Mouse (Mus musculus) ES-Bruce4 (cell line): ENCODE results near the gene Pfkfb3.

Source experiments
- CTCF ChIP-seq: IDR thresholded peaks from one replicate; pipeline ENCODE4 v1.8.1; 2011; ENCODE audit warnings: low read depth, low read length
- EP300 ChIP-seq: IDR thresholded peaks from 2 replicates; pipeline ENCODE4 v1.6.1; 2011; ENCODE audit warnings: low read depth, low read length; ENCODE audit not compliant: insufficient read depth
- POLR2A ChIP-seq: IDR thresholded peaks from one replicate; pipeline ENCODE4 v1.8.1; 2011; ENCODE audit warnings: low read length; ENCODE audit not compliant: insufficient read depth

DNA sequence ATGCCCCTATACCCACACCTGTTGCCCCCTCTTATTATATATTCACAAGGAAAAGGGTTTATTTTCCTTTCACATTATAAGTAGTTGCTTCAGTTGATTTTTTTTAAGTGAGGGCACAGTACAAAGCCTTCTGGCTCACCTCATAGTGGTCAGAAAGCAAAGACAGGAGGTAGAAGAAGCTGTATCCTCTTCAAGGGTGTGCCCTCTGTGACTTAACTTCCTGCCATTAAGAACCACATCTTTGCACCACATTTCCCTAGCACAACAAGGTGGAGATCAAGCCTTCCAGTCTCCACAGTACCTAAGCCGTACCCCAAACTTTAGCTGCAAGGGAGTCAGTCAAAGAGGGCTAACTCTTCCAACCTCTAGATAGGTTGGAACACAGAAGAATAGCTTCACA, 11.8 kb downstream of the Pfkfb3 start:
- TF ChIP-seq POLR2A, result no peak
- TF ChIP-seq CTCF, result no peak
- TF ChIP-seq EP300, result no peak
